Mouse (Mus musculus) right cerebral cortex, postnatal 25 days (tissue): ENCODE data around the gene Gm49673.
A peak's percentile ranks its signal among the peaks of the same experiment; 100 is the strongest.
"Not testable (repeated sequence)": the region's sequence is repeated elsewhere in the genome, so short reads cannot be mapped to it uniquely, and the experiment has no call there.

ENCODE experiments used
- DNase-seq: peaks from one replicate; pipeline ENCODE4 v3.0.0; 2022

Gene Gm49673

GRCm38 (mm10) chr17:8129578-8129977, 18.0 kb downstream of the Gm49673 start:
- DNase-seq, result not testable (repeated sequence)

- DNase-seq, result not testable (repeated sequence)
Measured at GRCm38 (mm10) chr17:8128326-8128993, 19.1 kb downstream of the Gm49673 start.

DNA sequence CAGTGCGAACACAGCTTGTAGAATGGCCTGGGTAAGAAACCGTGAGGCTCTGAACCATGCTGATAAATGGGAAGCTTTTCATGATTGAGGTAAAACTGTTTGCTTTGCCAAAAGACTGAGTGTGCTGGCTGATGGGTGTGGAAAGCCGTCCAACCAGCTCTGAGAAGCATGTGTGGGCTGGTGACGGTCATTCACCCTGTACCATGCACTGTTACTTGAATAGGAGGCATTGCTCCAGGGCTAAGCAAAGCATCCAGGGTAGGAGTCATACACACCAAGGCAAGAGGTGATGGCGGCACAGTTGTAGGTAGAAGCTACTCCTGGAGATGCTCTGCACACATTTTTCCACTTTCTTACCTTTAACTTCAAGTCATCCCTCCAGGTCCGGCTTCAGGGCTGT, 23.0 kb downstream of the Gm49673 start:
- DNase-seq, result not testable (repeated sequence)

DNA sequence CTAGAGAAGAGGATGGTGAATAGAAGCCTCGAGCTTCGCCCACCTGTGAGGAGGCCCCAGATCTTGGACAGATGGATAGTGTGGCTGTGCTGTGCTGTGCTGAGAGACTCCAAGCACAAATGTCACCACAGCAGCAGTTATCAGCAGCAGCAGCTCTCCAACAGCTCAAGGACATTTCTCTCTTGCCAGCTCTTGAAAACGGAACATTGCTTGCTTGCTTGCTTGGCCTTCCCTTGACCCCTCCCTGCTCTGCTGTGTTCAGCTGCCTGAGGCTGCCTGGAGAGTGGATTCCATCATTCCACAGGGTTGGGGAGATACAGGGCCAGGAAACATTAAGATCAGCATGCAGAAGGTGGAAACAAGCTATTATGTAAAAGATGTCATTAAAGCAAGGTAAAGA, 24.6 kb downstream of the Gm49673 start:
- DNase-seq, result not testable (repeated sequence)

GRCm38 (mm10) chr17:8116928-8117327, 30.7 kb downstream of the Gm49673 start:
- not testable (repeated sequence) for DNase-seq

- DNase-seq, result peak; percentile 6
Measured at GRCm38 (mm10) chr17:8116378-8116777, 31.2 kb downstream of the Gm49673 start.

DNA sequence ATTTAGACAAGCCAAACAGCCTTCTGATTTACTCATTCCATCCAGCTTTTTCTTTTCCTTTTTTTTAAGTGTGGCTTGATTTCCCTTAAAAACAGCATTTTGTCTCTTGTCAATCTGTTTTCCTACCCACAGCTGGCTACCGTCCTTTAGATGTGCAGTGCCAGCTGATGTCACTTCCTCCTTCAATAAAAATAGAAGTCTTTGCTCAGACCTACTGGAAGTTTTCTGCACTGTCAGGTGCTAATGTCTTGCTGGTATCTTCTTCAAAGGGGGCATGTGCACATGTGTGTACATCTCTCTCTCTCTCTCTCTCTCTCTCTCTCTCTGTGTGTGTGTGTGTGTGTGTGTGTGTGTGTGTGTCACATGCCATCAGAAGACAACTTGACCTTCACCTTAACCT, 35.4 kb downstream of the Gm49673 start:
- DNase-seq, result not testable (repeated sequence)

GRCm38 (mm10) chr17:8101297-8101609, 46.3 kb downstream of the Gm49673 start:
- DNase-seq, result not testable (repeated sequence)

GRCm38 (mm10) chr17:8100405-8101296, 46.9 kb downstream of the Gm49673 start:
- DNase-seq, result not testable (repeated sequence)

DNA sequence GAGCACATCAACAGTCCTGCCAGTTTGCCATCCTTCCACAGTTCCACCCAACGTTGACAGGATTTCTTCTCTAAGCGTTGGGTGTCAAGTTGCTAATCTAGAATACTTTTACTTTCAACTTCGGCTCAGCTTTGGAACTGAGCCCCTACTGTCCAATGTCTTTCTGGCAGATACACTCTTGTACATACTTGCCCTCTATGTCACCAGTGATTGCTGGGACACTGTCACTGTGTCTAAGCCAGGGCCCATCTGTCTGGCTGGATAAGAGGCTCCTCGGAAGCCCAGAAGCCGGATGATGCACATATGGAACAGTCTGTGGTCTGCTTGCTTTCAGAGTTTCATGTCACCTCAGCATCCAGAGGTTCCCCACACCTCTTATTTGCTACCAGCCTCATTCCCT, 51.4 kb downstream of the Gm49673 start:
- DNase-seq, result not testable (repeated sequence)

- not testable (repeated sequence) for DNase-seq
Measured at GRCm38 (mm10) chr17:8095653-8096052, 51.9 kb downstream of the Gm49673 start.

- not testable (repeated sequence) for DNase-seq
Measured at GRCm38 (mm10) chr17:8092537-8093526, 54.8 kb downstream of the Gm49673 start.

- not testable (repeated sequence) for DNase-seq
Measured at GRCm38 (mm10) chr17:8091320-8091719, 56.3 kb downstream of the Gm49673 start.

- DNase-seq, result not testable (repeated sequence)
Measured at GRCm38 (mm10) chr17:8069847-8070246, 77.7 kb downstream of the Gm49673 start.

GRCm38 (mm10) chr17:8056637-8057138, 90.9 kb downstream of the Gm49673 start:
- not testable (repeated sequence) for DNase-seq

DNA sequence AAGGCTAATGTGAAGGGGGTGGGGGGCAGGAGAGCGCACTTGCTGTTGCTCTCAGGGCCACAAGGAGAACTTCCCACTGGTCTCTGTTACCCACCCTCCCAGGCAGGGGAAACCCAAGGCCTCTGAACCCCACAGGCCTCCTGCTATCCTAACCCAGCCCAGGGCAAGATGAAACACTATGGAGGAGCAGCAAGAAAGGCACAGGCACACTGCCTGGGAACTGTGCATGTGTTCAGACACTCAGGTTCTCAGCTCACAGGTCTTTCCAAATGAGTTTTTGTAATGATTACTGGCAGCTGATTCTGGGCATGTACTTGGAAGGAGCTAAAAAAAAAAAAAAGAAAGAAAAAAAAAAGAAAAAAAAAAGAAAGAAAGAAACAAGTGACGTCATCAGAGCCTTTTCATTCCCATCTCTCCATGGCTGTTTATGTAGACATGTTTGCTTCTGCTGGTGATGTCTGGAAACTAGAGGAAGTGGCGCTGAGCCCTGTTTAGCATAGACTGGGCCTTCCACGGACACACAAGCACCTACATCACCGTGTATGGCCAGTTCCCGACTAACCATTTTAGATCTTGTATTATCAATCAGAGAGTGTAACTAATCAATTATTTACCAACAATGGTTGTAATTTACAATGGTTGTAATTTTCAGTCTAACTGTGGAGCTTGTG, 91.5 kb downstream of the Gm49673 start:
- DNase-seq, result not testable (repeated sequence)

DNA sequence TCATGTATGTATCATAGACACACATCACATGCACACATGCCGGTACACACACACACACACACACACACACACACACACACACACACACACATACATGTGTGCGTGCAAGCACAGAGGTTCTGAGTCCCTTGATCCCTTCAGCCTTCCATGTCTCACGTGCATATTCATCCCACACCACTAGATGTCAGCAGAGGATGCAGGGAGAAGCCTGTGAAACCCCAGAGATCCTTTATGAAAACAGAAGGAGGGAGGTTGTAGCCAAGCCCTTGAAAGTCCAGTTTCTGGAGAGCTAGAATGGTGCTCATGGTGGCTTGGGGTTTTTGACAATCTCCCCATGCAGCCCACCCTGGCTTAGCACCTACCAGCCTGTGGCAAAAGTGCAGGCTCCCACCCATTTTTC, 96.3 kb downstream of the Gm49673 start:
- peak; percentile 78 for DNase-seq

DNA sequence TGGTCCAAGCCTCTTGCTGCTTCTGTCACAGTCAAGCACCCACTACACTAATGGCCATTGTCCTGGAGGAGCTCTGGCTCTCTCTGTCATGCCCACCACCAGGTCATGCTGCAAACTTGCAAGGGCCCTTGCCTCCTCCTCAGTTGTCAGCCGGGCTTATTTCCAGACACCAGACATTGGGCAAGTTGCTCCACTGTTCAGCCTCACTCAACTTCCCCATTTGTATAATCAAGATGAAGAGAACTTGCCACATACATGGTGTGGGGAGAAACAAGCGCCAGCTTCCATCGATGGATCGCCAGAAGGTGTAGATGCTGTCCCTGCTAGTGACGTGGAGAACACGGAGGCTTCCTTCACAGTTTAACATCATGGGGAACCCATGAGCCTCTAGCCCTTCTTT, 97.4 kb downstream of the Gm49673 start:
- not testable (repeated sequence) for DNase-seq

- DNase-seq, result peak; percentile 55
Measured at GRCm38 (mm10) chr17:8046178-8046577, 101.4 kb downstream of the Gm49673 start.

DNA sequence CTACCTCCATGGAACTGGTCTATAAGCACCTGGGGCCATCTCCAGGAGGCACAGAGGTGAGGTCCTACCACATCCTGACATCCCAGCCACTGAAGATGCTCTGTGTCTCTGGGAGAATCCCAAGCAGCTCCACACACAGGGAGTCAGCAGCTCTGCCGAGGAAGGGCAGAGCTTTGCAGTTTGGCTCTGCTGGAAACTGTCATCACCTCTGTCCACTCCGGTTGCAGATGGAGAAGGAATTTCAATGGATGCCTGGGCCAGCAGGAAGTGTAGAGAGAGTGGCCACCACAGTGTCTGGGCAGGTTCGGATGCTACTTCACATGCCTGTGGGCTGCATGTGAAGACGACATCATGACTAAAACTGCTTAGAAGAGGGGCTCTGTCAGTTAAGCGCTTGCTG, 106.4 kb downstream of the Gm49673 start:
- DNase-seq, result not testable (repeated sequence)

DNA sequence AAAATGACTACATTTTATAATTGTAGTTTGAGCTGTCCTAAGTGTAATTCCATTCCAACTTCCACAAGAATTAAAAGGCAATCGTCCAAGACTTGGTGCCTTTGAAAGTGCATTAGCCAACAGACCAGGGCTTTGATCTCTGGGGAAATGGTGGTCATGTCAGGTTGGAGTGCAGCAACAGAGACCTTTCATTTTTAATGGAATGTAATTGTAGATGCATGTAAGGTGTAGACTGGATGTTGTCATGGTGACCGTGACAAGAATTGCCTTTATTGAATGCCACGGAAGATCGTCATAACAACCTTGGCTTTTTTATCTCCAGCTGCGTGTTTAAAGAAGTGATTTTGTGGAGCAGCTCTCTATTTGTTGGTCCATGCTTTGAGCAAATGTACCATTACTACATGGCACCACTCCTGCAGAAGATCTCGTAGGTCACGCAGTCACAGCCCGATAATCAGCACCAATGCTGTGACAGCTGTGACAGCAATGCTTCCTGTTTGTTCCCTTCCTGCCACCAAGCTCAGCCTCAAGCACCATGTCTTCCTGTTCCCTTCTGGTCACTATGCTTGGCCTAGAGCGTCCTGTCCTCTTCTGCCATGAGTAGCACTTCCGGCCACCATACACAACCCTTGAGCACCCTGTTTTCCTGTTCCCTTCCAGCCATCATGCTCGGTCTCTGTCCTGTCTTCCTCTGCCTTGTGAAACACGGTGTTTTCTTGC, 107.5 kb downstream of the Gm49673 start:
- not testable (repeated sequence) for DNase-seq
